21 mouse cellular contexts compared by ENCODE assay signal in the genomic region with DNA sequence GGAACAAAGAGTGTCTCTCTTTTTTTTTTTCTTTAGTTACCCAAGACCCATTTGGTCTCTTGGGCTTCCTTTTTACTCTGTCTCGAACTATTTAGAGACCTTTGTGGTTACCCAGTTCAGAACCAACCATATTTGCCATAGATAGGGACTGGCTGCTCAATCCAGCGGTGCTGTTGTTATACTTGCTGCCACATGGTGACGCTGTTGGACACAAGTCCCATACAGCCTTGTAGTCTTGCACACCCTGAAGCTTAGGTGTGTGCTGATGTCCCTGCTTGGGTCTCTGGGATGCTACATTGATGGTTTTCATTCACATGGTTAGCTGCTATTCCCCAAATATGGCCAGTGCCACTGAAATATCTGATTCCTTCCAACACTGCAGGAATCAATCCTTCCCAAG. TPM values are rescaled to one million over a fixed set of nuclear protein-coding genes. Genes with fewer than 3 reads are reported as not detected.
DNase-seq lines count a peak whose midpoint lies in the region; ATAC-seq and TF ChIP-seq lines count a peak whose summit lies in the region.
"Had no signal": no experiment of that assay in that cellular context is flagged by ENCODE, and none has a peak within 500 bp of the region (broad histone marks: within the 10 kb centered on the region; RNA-seq: fewer than 3 reads in every experiment).

No protein-coding gene starts in this region.

- no peak for TF ChIP-seq POLR2A in embryonic fibroblast, embryonic 13.5 days (IDR thresholded peaks at IDR 0.05; ENCODE audit: low read depth, low read length)

- H3K4me1 ChIP-seq in kidney, postnatal 0 days (replicated peaks; ENCODE audit: insufficient read depth, low read length), result 0 out of 2 replicates have a peak, but pooled peaks cover 4% of the 10 kb centered on the region
- H3K4me1 ChIP-seq in lung, embryonic 14.5 days (ENCODE audit: insufficient read depth), result peaks cover 22% of the 10 kb centered on the region
- H3K4me1 ChIP-seq in E14TG2a.4 (replicated peaks; ENCODE audit: low read depth, low read length), result peaks cover 3% of the 10 kb centered on the region; the same call in 1 of the 2 replicates
- H3K4me1 ChIP-seq in embryonic fibroblast, embryonic 13.5 days (ENCODE audit: control insufficient read depth, insufficient read depth, low read length), result peaks cover 13% of the 10 kb centered on the region

- H3K27ac ChIP-seq in kidney, postnatal 0 days, result no peak overlapping the region
- H3K27ac ChIP-seq in lung, embryonic 14.5 days (ENCODE audit: low read depth), result no peak overlapping the region
- H3K27ac ChIP-seq in embryonic fibroblast, embryonic 13.5 days (ENCODE audit: insufficient read depth, low read length), result peak overlapping the region; percentile 69; the same call in 1 of the 2 replicates
- H3K27ac ChIP-seq: forebrain, embryonic 13.5 days; heart, adult 2 months; hindbrain, embryonic 15.5 days; neural tube, embryonic 15.5 days had no signal

- TF ChIP-seq CTCF in kidney, postnatal 0 days (IDR thresholded peaks at IDR 0.05; ENCODE audit: low read depth), result peak; percentile 24; the same call in 1 of the 2 replicates
- TF ChIP-seq CTCF in lung, embryonic 14.5 days (IDR thresholded peaks at IDR 0.05; ENCODE audit: low read depth), result peak; percentile 27; the same call in 1 of the 2 replicates
- TF ChIP-seq CTCF in E14TG2a.4 (conservative IDR thresholded peaks at IDR 0.05; ENCODE audit: low read length), result peak; percentile 43
- TF ChIP-seq CTCF in embryonic fibroblast, embryonic 13.5 days (IDR thresholded peaks at IDR 0.05; ENCODE audit: borderline replicate concordance, insufficient read depth, low read length), result no peak

- H3K36me3 ChIP-seq in kidney, postnatal 0 days (ENCODE audit: insufficient read depth, low read length), result no peaks in the 10 kb centered on the region
- no peaks in the 10 kb centered on the region for H3K36me3 ChIP-seq in lung, embryonic 14.5 days (ENCODE audit: insufficient read depth)
- H3K36me3 ChIP-seq in E14TG2a.4 (ENCODE audit: insufficient read depth, low read length), result no peaks in the 10 kb centered on the region
- H3K36me3 ChIP-seq: hindbrain, embryonic 15.5 days; neural tube, embryonic 15.5 days had no signal

- ATAC-seq in kidney, postnatal 0 days (replicated peaks; ENCODE audit: low FRiP score, low read depth), result no peak
- no peak for ATAC-seq in lung, embryonic 14.5 days (ENCODE audit: insufficient read depth)
- ATAC-seq in erythroblast, adult 5-6 weeks (replicated peaks; ENCODE audit: low FRiP score, poor library complexity, severe bottlenecking), result no peak
- ATAC-seq: forebrain, embryonic 13.5 days had no signal

- no peak overlapping the region for H3K4me3 ChIP-seq in kidney, postnatal 0 days (replicated peaks; ENCODE audit: low read depth, low read length)
- no peak overlapping the region for H3K4me3 ChIP-seq in lung, embryonic 14.5 days (ENCODE audit: low read depth, low read length)
- H3K4me3 ChIP-seq in E14TG2a.4 (replicated peaks; ENCODE audit: low read length), result no peak overlapping the region
- H3K4me3 ChIP-seq in embryonic fibroblast, embryonic 13.5 days (ENCODE audit: insufficient read depth, low read length), result no peak overlapping the region
- H3K4me3 ChIP-seq: erythroblast, embryonic 14.5 days; forebrain, embryonic 13.5 days; heart, adult 2 months; hindbrain, embryonic 15.5 days; neural tube, embryonic 15.5 days had no signal

- 78% methylated on average over 3 of the region's 3 CpGs for WGBS in kidney, postnatal 0 days
- 72% methylated on average over 3 of the region's 3 CpGs for WGBS in lung, embryonic 14.5 days

- no peaks in the 10 kb centered on the region for H3K27me3 ChIP-seq in kidney, postnatal 0 days (ENCODE audit: insufficient read depth, low read length)
- H3K27me3 ChIP-seq in lung, embryonic 14.5 days (ENCODE audit: insufficient read depth, low read length), result no peaks in the 10 kb centered on the region
- H3K27me3 ChIP-seq in E14TG2a.4 (ENCODE audit: insufficient read depth, low read length), result peaks cover 43% of the 10 kb centered on the region
- H3K27me3 ChIP-seq: forebrain, embryonic 13.5 days; hindbrain, embryonic 15.5 days; neural tube, embryonic 15.5 days had no signal

- DNase-seq in kidney, postnatal 0 days (ENCODE audit: low spot score), result no peak
- no peak for DNase-seq in kidney, postnatal 4 days
- DNase-seq in lung, embryonic 14.5 days, result no peak
- no peak for DNase-seq in lung, postnatal 25 days (ENCODE audit: low spot score)
- DNase-seq: cerebellum, adult 2 months; cerebellum, postnatal 36 days; gastrocnemius, postnatal 25 days; heart, adult 2 months; heart, postnatal 36 days; kidney, adult 11 months; kidney, postnatal 14 days; midbrain, embryonic 14.5 days; right cerebral cortex, postnatal 25 days; thymus, adult 18-20 months had no signal

- H3K9ac ChIP-seq in kidney, postnatal 0 days (ENCODE audit: low read depth, low read length), result no peak overlapping the region
- no peak overlapping the region for H3K9ac ChIP-seq in lung, embryonic 14.5 days
- H3K9ac ChIP-seq: forebrain, embryonic 13.5 days; hindbrain, embryonic 15.5 days; neural tube, embryonic 15.5 days had no signal

- no peaks in the 10 kb centered on the region for H3K9me3 ChIP-seq in kidney, postnatal 0 days (replicated peaks; ENCODE audit: low read length)
- H3K9me3 ChIP-seq in lung, embryonic 14.5 days (ENCODE audit: low read depth, low read length), result no peaks in the 10 kb centered on the region
- H3K9me3 ChIP-seq in E14TG2a.4 (ENCODE audit: low read length), result no peaks in the 10 kb centered on the region
- H3K9me3 ChIP-seq: hindbrain, embryonic 15.5 days; neural tube, embryonic 15.5 days had no signal

- H3K4me2 ChIP-seq in kidney, postnatal 0 days (ENCODE audit: low read length), result no peak overlapping the region
- no peak overlapping the region for H3K4me2 ChIP-seq in lung, embryonic 14.5 days
- H3K4me2 ChIP-seq: forebrain, embryonic 13.5 days; hindbrain, embryonic 15.5 days; neural tube, embryonic 15.5 days had no signal

RNA-seq across cellular contexts. Expression of a gene that starts 8.2 kb away (rescaled TPM):
- 41.9 and 42.0 TPM in 2 replicates for polyA plus RNA-seq in kidney, postnatal 0 days (2015; fragmentation: Nextera tagmentation; extraction: Ambion mirVana)
- polyA plus RNA-seq in lung, embryonic 14.5 days (2014; fragmentation: Nextera tagmentation; extraction: Ambion mirVana), result 30.2 and 33.4 TPM in 2 replicates
- polyA plus RNA-seq in embryonic fibroblast, embryonic 13.5 days (2011; ENCODE audit: insufficient read length, low read depth, missing spikeins), result 22.5 and 33.7 TPM in 2 replicates
- 15.0 and 19.6 TPM in 2 replicates for total RNA-seq in erythroblast, adult 5-6 weeks (2015; ENCODE audit: low replicate concordance)
- 12.1 and 13.6 TPM in 2 replicates for total RNA-seq in erythroblast, adult 5-6 weeks (2017; ENCODE audit: low replicate concordance)
